Mouse (Mus musculus): ENCODE data around the gene Tprn. TPM values are rescaled to one million over a fixed set of nuclear protein-coding genes. Genes with fewer than 3 reads are reported as not detected.
"Not testable (repeated sequence)": the region's sequence is repeated elsewhere in the genome, so short reads cannot be mapped to it uniquely, and the experiment has no call there.

Tprn gene
- polyA plus RNA-seq, 1 experiment: 9.5 TPM

GRCm38 (mm10) chr2:25244144-25244543, 18.3 kb upstream of the Tprn start:
- no peak overlapping the region for H3K27ac ChIP-seq (ENCODE audit: insufficient read depth, low read length)
- H3K4me1 ChIP-seq (ENCODE audit: control insufficient read depth, insufficient read depth, low read length): no peaks in the 10 kb centered on the region
- no peak for TF ChIP-seq POLR2A (IDR thresholded peaks at IDR 0.05; ENCODE audit: low read depth, low read length)
- no peak for TF ChIP-seq CTCF (IDR thresholded peaks at IDR 0.05; ENCODE audit: borderline replicate concordance, insufficient read depth, low read length)
- H3K4me3 ChIP-seq (ENCODE audit: insufficient read depth, low read length): no peak overlapping the region

DNA sequence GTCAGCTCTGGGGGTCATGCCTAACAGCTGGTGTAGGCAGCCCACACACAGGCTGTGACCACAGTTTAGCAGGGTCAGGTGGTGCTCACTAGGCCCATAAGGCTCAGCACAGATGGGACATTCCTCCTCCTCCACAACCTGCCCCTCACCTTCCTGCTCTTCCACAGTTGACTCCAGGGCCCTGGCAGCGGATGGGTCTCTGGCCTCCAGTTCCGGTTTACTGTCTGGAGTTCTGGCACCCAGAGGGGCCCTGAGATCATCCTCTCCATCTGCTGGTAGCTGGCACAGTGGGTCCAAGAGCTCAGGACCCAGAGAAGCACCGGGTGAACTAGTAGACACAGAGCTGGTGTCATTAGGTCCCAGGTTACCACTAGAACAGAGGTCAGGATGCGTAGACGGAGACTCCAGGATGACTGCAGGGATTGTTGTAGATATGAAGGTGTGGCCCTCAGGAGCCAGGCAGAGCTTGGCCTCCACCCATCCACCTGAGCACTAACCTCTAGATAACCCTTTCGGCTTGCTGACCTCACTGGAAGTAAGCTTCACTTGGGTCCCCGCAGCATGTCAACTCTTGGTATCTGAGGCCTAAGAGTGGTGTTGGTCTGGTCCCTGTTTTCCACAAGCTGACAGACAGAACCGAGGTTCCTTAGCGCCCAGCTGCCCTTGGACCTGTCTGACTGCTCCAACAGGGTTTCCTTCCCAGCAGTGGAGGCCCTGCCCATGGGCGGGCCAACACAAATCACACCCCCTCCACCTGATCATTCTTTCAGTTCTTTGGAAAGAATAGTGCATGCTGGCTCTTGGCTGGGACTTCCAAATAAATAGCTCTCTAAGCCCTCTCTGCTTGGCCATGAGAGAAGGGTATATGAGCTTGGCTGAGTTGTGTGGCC, 16.0 kb upstream of the Tprn start, which contains the start of gene AL732309.1:
TSS of gene AL732309.1 (minus strand) at position 681 of the 890 bp plus-strand sequence.
- TF ChIP-seq CTCF (IDR thresholded peaks at IDR 0.05; ENCODE audit: borderline replicate concordance, insufficient read depth, low read length): no peak
- H3K4me3 ChIP-seq (ENCODE audit: insufficient read depth, low read length): no peak within 1 kb of the TSS
- H3K27ac ChIP-seq (ENCODE audit: insufficient read depth, low read length): no peak within 1 kb of the TSS
- no peaks in the 10 kb centered on the region for H3K4me1 ChIP-seq (ENCODE audit: control insufficient read depth, insufficient read depth, low read length)

DNA sequence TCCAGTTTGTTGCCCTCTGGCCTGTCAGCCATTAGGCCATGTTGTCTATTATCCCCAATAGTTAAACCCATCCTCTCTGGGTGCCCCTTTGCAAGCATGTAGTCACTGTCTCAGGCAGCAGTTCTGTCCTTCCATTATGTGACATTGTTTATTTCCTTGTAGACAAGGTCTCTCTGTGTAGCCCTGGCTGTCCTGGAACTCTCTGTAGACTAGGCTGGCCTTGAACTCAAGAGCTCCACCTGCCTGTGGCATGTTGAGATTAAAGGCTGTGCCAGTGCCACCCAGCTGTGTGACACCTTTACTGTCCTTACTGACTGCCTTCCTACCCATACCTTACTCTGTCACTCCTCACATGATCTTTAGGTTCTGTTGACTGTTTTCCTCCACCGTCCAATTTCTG, 10.1 kb upstream of the Tprn start:
- Histone ChIP-seq H3K4me3 (ENCODE audit: insufficient read depth, low read length) (no peak overlapping the region), H3K27ac (ENCODE audit: insufficient read depth, low read length) (no peak overlapping the region), H3K4me1 (ENCODE audit: control insufficient read depth, insufficient read depth, low read length) (no peaks in the 10 kb centered on the region)
- no peak for TF ChIP-seq POLR2A (IDR thresholded peaks at IDR 0.05; ENCODE audit: low read depth, low read length)
- peak; percentile 29; the same call in 1 of the 2 replicates for TF ChIP-seq CTCF (IDR thresholded peaks at IDR 0.05; ENCODE audit: borderline replicate concordance, insufficient read depth, low read length)

GRCm38 (mm10) chr2:25255284-25255779, 7.1 kb upstream of the Tprn start, which contains the start of gene Tmem203:
TSS of gene Tmem203 (plus strand) at chr2:25255439.
- Histone ChIP-seq H3K4me3 (ENCODE audit: insufficient read depth, low read length) (peak within 1 kb of the TSS; percentile 92), H3K27ac (ENCODE audit: insufficient read depth, low read length) (no peak within 1 kb of the TSS), H3K4me1 (ENCODE audit: control insufficient read depth, insufficient read depth, low read length) (no peaks in the 10 kb centered on the region)
- TF ChIP-seq CTCF (IDR thresholded peaks at IDR 0.05; ENCODE audit: borderline replicate concordance, insufficient read depth, low read length) (no peak), POLR2A (IDR thresholded peaks at IDR 0.05; ENCODE audit: low read depth, low read length) (peak; percentile 54)

- H3K27ac ChIP-seq (ENCODE audit: insufficient read depth, low read length); H3K4me1 ChIP-seq (ENCODE audit: control insufficient read depth, insufficient read depth, low read length): not testable (repeated sequence)
- peak overlapping the region; percentile 92 for H3K4me3 ChIP-seq (ENCODE audit: insufficient read depth, low read length)
Observed at GRCm38 (mm10) chr2:25256443-25257109, 5.8 kb upstream of the Tprn start.

- not testable (repeated sequence) for H3K27ac ChIP-seq (ENCODE audit: insufficient read depth, low read length); H3K4me1 ChIP-seq (ENCODE audit: control insufficient read depth, insufficient read depth, low read length); H3K4me3 ChIP-seq (ENCODE audit: insufficient read depth, low read length)
Observed at GRCm38 (mm10) chr2:25257250-25257649, 5.2 kb upstream of the Tprn start.

GRCm38 (mm10) chr2:25258887-25259286, 3.5 kb upstream of the Tprn start:
- TF ChIP-seq CTCF (IDR thresholded peaks at IDR 0.05; ENCODE audit: borderline replicate concordance, insufficient read depth, low read length): no peak
- TF ChIP-seq POLR2A (IDR thresholded peaks at IDR 0.05; ENCODE audit: low read depth, low read length): no peak
- H3K4me3 ChIP-seq (ENCODE audit: insufficient read depth, low read length): no peak overlapping the region
- H3K4me1 ChIP-seq (ENCODE audit: control insufficient read depth, insufficient read depth, low read length): 0 out of 2 replicates have a peak, but pooled peaks cover under 1% of the 10 kb centered on the region
- H3K27ac ChIP-seq (ENCODE audit: insufficient read depth, low read length): no peak overlapping the region

GRCm38 (mm10) chr2:25261870-25262269, 548 bp upstream of the Tprn start:
- TF ChIP-seq CTCF (IDR thresholded peaks at IDR 0.05; ENCODE audit: borderline replicate concordance, insufficient read depth, low read length): no peak
- no peak for TF ChIP-seq POLR2A (IDR thresholded peaks at IDR 0.05; ENCODE audit: low read depth, low read length)
- Histone ChIP-seq H3K27ac (ENCODE audit: insufficient read depth, low read length) (no peak overlapping the region), H3K4me1 (ENCODE audit: control insufficient read depth, insufficient read depth, low read length) (peaks cover 9% of the 10 kb centered on the region), H3K4me3 (ENCODE audit: insufficient read depth, low read length) (peak overlapping the region; percentile 8)

DNA sequence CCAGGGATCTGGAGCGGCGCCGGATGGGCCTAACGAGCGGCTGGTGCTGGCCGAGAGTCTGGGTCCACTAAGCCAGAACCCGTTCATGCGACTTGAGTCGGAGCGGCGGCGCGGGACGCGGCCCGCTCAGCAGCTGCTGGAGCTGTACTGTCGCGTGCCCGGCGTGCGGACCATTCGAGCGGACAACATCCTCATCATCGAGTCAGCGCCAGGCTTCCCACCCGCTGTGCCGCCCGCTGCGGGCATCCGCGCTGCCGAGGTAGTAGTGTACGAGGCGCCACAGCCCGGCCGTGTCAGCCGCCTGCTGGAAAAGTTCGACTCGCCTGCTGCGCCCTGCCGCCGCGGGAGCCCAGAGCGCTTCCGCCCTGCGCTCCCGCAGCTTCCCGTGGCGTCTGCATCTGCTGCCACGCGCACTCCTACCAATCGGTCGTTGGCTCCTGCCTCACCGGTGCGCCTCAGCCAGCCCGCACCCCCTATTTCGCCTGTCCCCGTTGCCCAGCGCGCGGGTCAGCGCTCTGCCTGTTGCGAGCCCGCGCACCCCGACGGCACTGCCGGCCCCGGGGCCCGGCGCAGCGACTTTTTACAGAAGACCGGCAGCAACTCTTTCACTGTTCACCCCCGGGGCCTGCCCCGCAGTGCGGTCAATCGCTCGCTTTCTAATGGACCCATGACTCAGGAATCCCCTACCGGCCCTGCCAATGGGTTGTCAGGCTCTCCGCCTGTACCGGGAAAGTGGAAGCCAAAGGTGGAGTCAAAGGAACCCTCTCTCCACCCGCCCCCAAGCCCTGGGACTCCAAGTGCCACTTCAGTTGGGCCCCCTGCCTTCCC, 591 bp downstream of the Tprn start:
- Histone ChIP-seq H3K4me1 (ENCODE audit: control insufficient read depth, insufficient read depth, low read length) (peaks cover 9% of the 10 kb centered on the region), H3K27ac (ENCODE audit: insufficient read depth, low read length) (no peak overlapping the region), H3K4me3 (ENCODE audit: insufficient read depth, low read length) (peak overlapping the region; percentile 70)
- TF ChIP-seq POLR2A (IDR thresholded peaks at IDR 0.05; ENCODE audit: low read depth, low read length) (no peak), CTCF (IDR thresholded peaks at IDR 0.05; ENCODE audit: borderline replicate concordance, insufficient read depth, low read length) (no peak)
